Mouse (Mus musculus) spleen, embryonic (tissue): Measurements from ENCODE around the gene Olfr282.
"Not testable (repeated sequence)": the region's sequence is repeated elsewhere in the genome, so short reads cannot be mapped to it uniquely, and the experiment has no call there.

ENCODE experiments used
- CTCF ChIA-PET: fragments of 350-600 bp; sonication (Branson Sonifier 250); formaldehyde crosslinking; loops from one replicate; lab custom pipeline; 2022; lab: Charles Lee

The Olfr282 gene

GRCm38 (mm10) chr15:98430925-98431324 lies at the start of gene Olfr282:
Gene Olfr282, plus strand, starts transcription at chr15:98431225.
- CTCF ChIA-PET: not testable (repeated sequence)

- CTCF ChIA-PET: interaction anchor here (0.6 kb wide), 1 partner anchor 1120 kb away, joined by 4 read pairs; no protein-coding TSS in a partner anchor
These were observed 43.4 kb upstream of the Olfr282 start for GRCm38 (mm10) chr15:98387621-98388020.

GRCm38 (mm10) chr15:98389796-98390195 lies 41.2 kb upstream of the Olfr282 start:
- CTCF ChIA-PET: no interaction called here

- CTCF ChIA-PET: no interaction called here
These were observed 39.7 kb upstream of the Olfr282 start for GRCm38 (mm10) chr15:98391081-98391902.

- CTCF ChIA-PET: no interaction called here
These were observed 39.2 kb upstream of the Olfr282 start for GRCm38 (mm10) chr15:98391903-98392187.

GRCm38 (mm10) chr15:98397136-98397535 lies 33.9 kb upstream of the Olfr282 start:
- CTCF ChIA-PET: no interaction called here

GRCm38 (mm10) chr15:98402356-98402755 lies 28.7 kb upstream of the Olfr282 start:
- CTCF ChIA-PET: no interaction called here

GRCm38 (mm10) chr15:98408406-98409060 lies 22.5 kb upstream of the Olfr282 start:
- CTCF ChIA-PET: no interaction called here

GRCm38 (mm10) chr15:98409635-98410034 lies 21.4 kb upstream of the Olfr282 start:
- CTCF ChIA-PET: interaction anchor here (0.5 kb wide), 1 partner anchor 228 kb away, joined by 4 read pairs; no protein-coding TSS in a partner anchor

- CTCF ChIA-PET: no interaction called here
These were observed 20.8 kb upstream of the Olfr282 start for GRCm38 (mm10) chr15:98410249-98410648.

- CTCF ChIA-PET: no interaction called here
These were observed 15.0 kb upstream of the Olfr282 start for GRCm38 (mm10) chr15:98415996-98416395.

GRCm38 (mm10) chr15:98416802-98417201 lies 14.2 kb upstream of the Olfr282 start:
- CTCF ChIA-PET: interaction anchor here (0.8 kb wide), 1 partner anchor 88 kb away, joined by 4 read pairs; no protein-coding TSS in a partner anchor

- CTCF ChIA-PET: interaction anchor here (0.8 kb wide), 1 partner anchor 87 kb away, joined by 4 read pairs; no protein-coding TSS in a partner anchor
These were observed 13.7 kb upstream of the Olfr282 start for GRCm38 (mm10) chr15:98417285-98417684.

- CTCF ChIA-PET: interaction anchor here (0.6 kb wide), 1 partner anchor 739 kb away, joined by 5 read pairs; no protein-coding TSS in a partner anchor
These were observed 12.9 kb upstream of the Olfr282 start for GRCm38 (mm10) chr15:98418096-98418495.

- CTCF ChIA-PET: no interaction called here
These were observed 10.1 kb upstream of the Olfr282 start for GRCm38 (mm10) chr15:98420897-98421296.

- CTCF ChIA-PET: no interaction called here
These were observed 6.7 kb upstream of the Olfr282 start for GRCm38 (mm10) chr15:98424326-98424725.

GRCm38 (mm10) chr15:98424753-98425152 lies 6.3 kb upstream of the Olfr282 start:
- CTCF ChIA-PET: no interaction called here

- CTCF ChIA-PET: no interaction called here
These were observed 5.8 kb upstream of the Olfr282 start for GRCm38 (mm10) chr15:98425188-98425587.

- CTCF ChIA-PET: no interaction called here
These were observed 13.5 kb downstream of the Olfr282 start for GRCm38 (mm10) chr15:98444561-98444960.

- CTCF ChIA-PET: no interaction called here
These were observed 17.5 kb downstream of the Olfr282 start for GRCm38 (mm10) chr15:98448521-98448920.

GRCm38 (mm10) chr15:98452288-98452687 lies 21.3 kb downstream of the Olfr282 start, which contains the start of gene Olfr281:
Gene Olfr281, plus strand, starts transcription at chr15:98452588.
- CTCF ChIA-PET: interaction anchor here (0.7 kb wide), 1 partner anchor 128 kb away, joined by 5 read pairs; no protein-coding TSS in a partner anchor

GRCm38 (mm10) chr15:98469596-98469995 lies 38.6 kb downstream of the Olfr282 start, which contains the start of gene OR5BS1P:
Gene OR5BS1P, plus strand, starts transcription at chr15:98469896.
- CTCF ChIA-PET: no interaction called here
